Mouse (Mus musculus): Measurements from ENCODE around the gene Eea1.

DNA sequence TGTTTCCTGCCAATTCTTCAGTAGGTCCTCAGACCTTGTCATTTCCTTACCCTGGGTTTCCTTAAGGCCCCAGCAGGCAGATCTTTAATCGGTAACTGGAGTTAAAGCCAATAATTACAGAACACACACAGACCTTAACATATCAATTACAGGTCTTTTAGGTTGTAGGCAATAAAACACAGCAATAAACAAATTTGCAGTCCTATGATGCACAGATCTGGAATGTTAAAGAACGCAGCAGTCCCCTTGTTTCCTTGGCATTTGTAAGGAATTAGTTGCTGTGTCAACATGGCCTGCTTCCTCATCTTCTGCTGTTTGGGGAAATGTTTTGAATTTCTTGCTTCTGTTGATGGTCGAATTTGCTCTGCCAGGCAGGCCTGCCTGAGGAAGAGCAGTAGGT lies 21.7 kb upstream of the Eea1 start:
- TF ChIP-seq CTCF (conservative IDR thresholded peaks at IDR 0.05; ENCODE audit: low read length) = no peak
- TF ChIP-seq POU5F1 (IDR thresholded peaks at IDR 0.05; ENCODE audit: borderline replicate concordance, low read length) = no peak
